Mouse (Mus musculus) telencephalon, adult 2 months (tissue): Measurements from ENCODE around the gene Dnajc8.
"Not testable (repeated sequence)": the region's sequence is repeated elsewhere in the genome, so short reads cannot be mapped to it uniquely, and the experiment has no call there.

Experiments
- DNase-seq: peaks from one replicate; pipeline ENCODE4 v3.0.0-alpha.2; 2011; ENCODE audit warnings: low read depth, low spot score

Dnajc8 gene

GRCm38 (mm10) chr4:132515369-132516155 lies 19.8 kb upstream of the Dnajc8 start:
- DNase-seq = peak; percentile 98

- no peak for DNase-seq
Observed at GRCm38 (mm10) chr4:132518066-132518465, 17.3 kb upstream of the Dnajc8 start.

DNA sequence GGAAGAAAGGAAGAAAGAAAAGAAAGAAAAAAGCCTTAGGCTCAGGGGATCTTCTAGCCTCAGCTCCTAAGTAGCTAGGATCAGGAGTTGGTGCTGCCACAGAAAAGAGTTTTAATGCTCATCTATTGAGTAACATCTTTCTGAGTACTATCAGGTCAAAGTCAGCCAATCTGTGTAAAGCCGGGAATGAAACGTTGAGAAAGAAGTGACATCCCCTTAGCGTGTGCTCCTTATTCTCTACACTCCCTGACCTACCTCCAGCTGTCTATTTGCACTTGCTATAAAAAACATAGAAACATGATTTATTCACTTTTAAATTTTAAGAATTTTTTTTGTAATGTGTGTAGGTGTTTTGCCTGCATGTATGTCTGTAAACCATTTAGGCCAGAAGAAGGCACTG lies 16.2 kb upstream of the Dnajc8 start:
- no peak for DNase-seq

DNA sequence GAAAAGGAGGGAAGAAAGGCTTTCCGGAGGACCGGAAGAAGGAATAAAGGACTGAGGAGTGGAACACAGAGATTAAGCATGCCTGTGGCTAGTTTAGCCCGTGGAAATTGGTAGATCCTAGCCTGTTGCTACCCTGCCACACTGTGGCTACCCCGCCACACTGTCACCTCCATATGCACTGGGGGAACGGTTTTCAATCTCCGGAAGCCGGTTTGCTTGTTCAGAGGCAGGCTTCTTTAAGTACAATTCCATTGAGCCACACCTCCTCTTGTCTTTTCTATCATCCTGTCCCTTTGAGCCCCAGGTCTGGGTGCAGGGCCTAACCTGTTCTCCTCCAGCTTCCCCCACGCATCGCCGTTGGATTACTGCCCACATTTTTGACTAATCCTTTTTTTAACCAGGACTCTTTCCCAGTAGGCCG lies 11.0 kb upstream of the Dnajc8 start:
- no peak for DNase-seq

- no peak for DNase-seq
Observed at GRCm38 (mm10) chr4:132524808-132525207, 10.5 kb upstream of the Dnajc8 start.

- no peak for DNase-seq
Observed at GRCm38 (mm10) chr4:132526678-132527077, 8.7 kb upstream of the Dnajc8 start.

GRCm38 (mm10) chr4:132527917-132528522 lies 7.3 kb upstream of the Dnajc8 start:
- DNase-seq = no peak

GRCm38 (mm10) chr4:132529344-132529743 lies 6.0 kb upstream of the Dnajc8 start:
- DNase-seq = no peak

DNA sequence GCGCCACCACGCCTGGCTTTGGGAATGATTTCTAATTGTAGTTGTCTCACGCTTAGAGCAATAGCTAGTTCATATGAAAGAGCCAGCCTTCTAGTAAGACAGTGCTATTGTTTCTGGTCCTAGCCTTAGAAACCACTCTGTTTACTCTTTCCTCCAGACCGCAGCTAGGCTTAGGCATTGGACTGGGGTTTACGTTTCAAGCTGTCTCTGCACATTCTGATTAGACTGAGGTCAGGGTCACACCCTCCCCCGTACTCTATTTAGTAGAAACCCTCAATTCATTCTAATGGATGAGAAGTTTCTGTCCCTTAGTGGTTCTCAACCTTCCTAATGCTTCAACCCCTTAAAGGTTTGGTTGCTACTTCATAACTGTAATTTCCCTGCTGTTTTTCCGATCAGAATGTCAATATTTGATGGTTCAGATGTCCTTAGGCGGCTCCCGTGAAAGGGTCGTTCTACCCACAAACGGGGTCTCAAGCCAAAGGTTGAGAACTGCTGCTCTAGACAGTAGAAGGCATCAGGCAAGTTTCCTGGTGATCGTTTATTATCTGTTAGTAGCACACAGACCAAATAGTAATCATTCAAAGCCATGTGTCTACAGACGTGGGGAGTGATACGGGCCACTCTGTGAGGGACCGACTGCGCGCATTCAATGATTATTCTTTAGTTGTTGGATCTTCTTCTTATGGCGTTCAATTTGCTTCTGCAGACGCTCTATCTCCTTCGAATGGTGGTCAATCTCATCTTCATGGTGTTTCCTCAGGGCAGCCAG lies 5.1 kb upstream of the Dnajc8 start:
- no peak for DNase-seq

DNA sequence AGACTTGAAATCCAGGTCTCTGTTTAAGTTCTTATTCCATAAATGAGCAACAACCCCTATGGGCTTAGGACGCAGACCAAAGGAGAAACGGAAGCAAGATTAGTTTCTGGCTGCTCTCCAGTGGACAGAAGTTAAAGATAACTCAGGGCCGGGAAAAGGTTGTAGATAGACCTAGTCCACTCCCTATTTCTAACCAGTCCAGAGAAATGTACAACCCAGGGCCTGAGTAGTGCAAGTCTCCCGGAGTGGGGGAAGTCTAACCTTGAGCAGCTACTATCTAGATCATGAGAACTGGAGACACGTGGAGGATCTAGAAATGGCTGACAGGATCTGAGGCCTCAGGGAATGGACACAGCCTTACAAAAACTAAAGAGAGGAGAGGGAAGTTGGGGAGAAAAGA lies 2.9 kb upstream of the Dnajc8 start:
- no peak for DNase-seq

DNA sequence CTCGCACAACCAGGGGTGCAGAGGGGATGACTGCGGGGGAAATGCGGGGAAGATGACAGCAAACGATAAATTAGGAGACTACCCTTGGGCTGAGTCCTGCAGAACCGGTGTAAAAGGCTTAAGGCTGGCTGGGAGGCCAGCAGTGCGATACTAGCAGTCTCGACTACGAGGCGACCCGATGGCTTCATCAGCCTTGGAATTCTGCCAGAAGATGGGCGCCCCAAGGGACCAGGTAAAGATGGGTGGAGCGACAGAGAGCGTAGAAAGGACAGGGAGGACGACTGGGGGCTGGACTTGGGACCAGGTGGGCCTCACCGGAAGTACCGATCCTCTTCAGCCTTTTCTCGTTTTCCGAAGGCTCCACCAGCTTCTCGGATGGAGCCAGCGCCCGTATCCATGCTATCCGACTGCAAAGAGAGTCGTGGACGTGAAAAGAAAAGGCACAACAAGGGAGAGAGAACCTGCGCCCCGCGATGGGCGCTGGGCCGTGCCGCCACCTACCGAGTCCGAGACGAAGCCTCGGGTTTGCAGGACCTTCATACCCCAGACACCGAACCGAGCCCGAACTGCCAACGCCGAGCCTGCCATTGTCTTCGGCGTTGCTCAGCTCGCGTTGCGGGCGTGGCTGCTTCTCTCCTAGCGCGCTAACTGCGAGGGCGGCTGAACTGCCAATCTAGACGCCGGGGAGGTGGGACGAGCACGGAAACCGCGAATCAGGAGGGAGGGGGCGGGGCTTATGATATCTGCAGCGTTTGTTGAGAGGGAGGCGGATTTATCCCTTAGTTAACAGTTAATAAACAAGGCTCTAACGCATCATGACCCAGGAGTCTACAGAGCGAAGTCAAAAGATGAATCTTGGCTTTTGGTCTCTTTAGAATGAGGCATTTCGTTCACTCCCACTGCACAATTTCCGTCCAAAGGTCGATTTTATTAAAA lies 2.1 kb upstream of the Dnajc8 start, which contains the start of gene Atpif1:
Atpif1 (minus strand) TSS at position 679 of the 936 bp plus-strand sequence.
- peak; percentile 91 for DNase-seq

- no peak for DNase-seq
Observed at GRCm38 (mm10) chr4:132539481-132539880, 4.1 kb downstream of the Dnajc8 start.

DNA sequence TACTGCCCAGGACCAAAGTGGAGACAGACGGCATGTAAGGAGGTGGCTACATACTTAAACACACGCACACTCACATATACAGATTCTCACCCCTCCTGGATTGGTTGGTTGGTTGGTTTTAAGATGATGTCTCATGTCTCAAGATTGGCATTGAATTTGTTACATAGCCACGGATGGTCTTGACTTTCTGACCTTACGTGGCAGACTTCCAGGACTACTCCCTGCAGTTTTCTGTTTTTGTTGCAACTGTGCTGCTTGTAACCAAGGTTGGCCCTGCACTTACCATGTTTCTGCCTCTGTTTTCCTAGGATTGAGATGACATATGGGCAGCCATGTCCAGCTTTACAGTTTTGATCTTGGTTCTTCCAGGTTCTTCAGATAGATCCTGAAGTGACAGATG lies 6.1 kb downstream of the Dnajc8 start:
- DNase-seq = no peak

DNA sequence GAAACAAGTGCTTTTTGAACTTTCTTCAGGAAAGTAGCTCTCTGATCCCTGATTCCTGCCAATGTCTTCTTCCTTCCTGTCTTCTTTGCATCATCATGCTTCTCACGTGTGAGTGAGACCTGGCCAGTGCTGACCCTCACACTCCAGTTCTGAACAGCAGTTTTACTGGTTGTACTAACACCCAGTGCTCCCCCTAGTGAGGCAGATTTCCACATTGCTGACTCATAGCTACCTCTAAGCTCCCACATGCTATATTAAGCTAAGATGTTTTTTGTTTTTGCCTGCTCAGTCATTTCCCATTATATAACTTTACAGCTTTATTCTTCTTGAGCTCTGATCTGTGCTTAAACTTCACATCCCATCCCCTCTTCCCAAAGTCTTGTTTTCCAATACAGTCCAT lies 7.4 kb downstream of the Dnajc8 start:
- DNase-seq = peak; percentile 81

- peak; percentile 26 for DNase-seq
Observed at GRCm38 (mm10) chr4:132545851-132546250, 10.5 kb downstream of the Dnajc8 start.

GRCm38 (mm10) chr4:132554221-132554620 lies 18.9 kb downstream of the Dnajc8 start:
- no peak for DNase-seq

- DNase-seq = no peak
Observed at GRCm38 (mm10) chr4:132554653-132555052, 19.3 kb downstream of the Dnajc8 start.

DNA sequence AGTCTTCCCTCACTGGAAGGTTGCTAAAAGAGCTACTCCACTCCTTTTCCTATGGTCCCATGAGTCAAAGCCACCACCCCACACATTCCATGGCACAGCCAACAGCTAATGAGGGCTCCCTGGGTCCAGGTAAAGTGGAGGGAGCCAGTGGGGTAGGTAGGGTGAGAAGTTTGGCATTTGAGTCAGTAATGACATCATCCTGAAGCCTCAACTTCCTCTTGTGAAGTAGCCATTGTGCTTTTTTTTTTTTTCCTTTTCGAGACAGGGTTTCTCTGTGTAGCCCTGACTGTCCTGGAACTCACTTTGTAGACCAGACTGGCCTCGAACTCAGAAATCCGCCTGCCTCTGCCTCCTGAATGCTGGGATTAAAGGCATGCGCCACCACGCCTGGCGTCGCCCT lies 20.2 kb downstream of the Dnajc8 start:
- DNase-seq = not testable (repeated sequence)

DNA sequence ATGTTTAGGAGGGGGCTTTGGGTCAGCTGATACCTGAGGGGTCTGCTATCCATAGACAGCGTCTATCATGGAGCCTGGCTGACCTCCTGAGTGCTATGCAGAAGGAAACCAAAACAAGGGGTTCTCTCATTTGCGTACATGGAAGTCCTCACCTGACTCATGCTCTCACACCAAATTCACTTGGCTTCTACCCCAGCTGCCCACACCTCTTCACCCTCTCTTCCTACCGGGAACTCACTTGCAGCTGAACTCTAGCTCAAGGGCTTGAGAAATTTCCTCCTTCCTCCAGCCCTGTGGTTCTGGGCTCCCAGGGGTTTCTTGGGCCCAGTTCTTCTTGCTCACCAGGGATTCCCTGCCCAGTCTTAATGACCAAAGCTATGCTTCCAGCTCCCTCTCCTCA lies 27.9 kb downstream of the Dnajc8 start:
- no peak for DNase-seq

GRCm38 (mm10) chr4:132563965-132564364 lies 28.6 kb downstream of the Dnajc8 start, which contains the start of gene Ptafr:
Ptafr (plus strand) TSS chr4:132564067.
- peak; percentile 29 for DNase-seq

GRCm38 (mm10) chr4:132565089-132565747 lies 29.9 kb downstream of the Dnajc8 start:
- DNase-seq = no peak
